Mouse (Mus musculus) intestine, embryonic 16.5 days (tissue): ENCODE results near the gene Fam205c. TPM values are rescaled to one million over a fixed set of nuclear protein-coding genes. Genes with fewer than 3 reads are reported as not detected.
A peak's percentile ranks its signal among the peaks of the same experiment; 100 is the strongest.
"Not testable (repeated sequence)": the region's sequence is repeated elsewhere in the genome, so short reads cannot be mapped to it uniquely, and the experiment has no call there.

Source experiments
- ATAC-seq: fragments of 200-750 bp; cut with Nextera tagmentation; 2 replicates; pipeline ENCODE4 v1.8.0; 2017; ENCODE audit warnings: moderate TSS enrichment, moderate library complexity
- H3K27ac ChIP-seq: fragments of 300-500 bp; sonication (generic); 2 replicates; pipeline ENCODE4 v1.5.1; 2014; ENCODE audit warnings: mild to moderate bottlenecking, low read length
- H3K27me3 ChIP-seq: fragments of 300-500 bp; sonication (generic); replicated peaks from 2 replicates; pipeline ENCODE4 v1.6.1; 2014; ENCODE audit warnings: low read length, control low read depth, mixed read lengths; ENCODE audit not compliant: control insufficient read depth, insufficient read depth
- H3K36me3 ChIP-seq: fragments of 300-500 bp; sonication (generic); 2 replicates; pipeline ENCODE4 v1.6.1; 2014; ENCODE audit warnings: low read length, control low read depth; ENCODE audit not compliant: control insufficient read depth, insufficient read depth
- H3K4me1 ChIP-seq: fragments of 300-500 bp; sonication (generic); 2 replicates; pipeline ENCODE4 v1.6.1; 2014; ENCODE audit warnings: low read length, control low read depth, mixed read lengths; ENCODE audit not compliant: control insufficient read depth, insufficient read depth
- H3K4me2 ChIP-seq: fragments of 300-500 bp; sonication (generic); 2 replicates; pipeline ENCODE4 v1.6.1; 2014; ENCODE audit warnings: low read depth, low read length, control low read depth
- H3K4me3 ChIP-seq: fragments of 300-500 bp; sonication (generic); 2 replicates; pipeline ENCODE4 v1.5.1; 2014; ENCODE audit warnings: mild to moderate bottlenecking, low read length
- H3K9ac ChIP-seq: fragments of 300-500 bp; sonication (generic); 2 replicates; pipeline ENCODE4 v1.6.1; 2014; ENCODE audit warnings: low read depth, low read length
- H3K9me3 ChIP-seq: fragments of 300-500 bp; sonication (generic); 2 replicates; pipeline ENCODE4 v1.6.1; 2016; ENCODE audit warnings: low read length, control low read depth; ENCODE audit not compliant: control insufficient read depth
- WGBS: fragments of 180-500 bp; shearing (Covaris S2); extraction: QIAGEN DNeasy Blood & Tissue Kit; methylation state at CpG from one replicate; pipeline ENCODE4 v1.1.7; 2014; 5-methylcytosine and 5-hydroxymethylcytosine counted together
- polyA plus RNA-seq: library from polyadenylated mRNA; unstranded; fragments of >200 nt; fragmentation: Nextera tagmentation; extraction: Ambion mirVana; gene quantifications from 2 replicates; pipeline ENCODE4 v1.2.1, GENCODE M21; 2015

Fam205c gene
- polyA plus RNA-seq, 1 experiment from 2014 or later, result 0.37 TPM

- Histone ChIP-seq H3K27me3 (no peaks in the 10 kb centered on the region), H3K9me3 (no peaks in the 10 kb centered on the region), H3K9ac (no peak overlapping the region), H3K4me2 (no peak overlapping the region), H3K27ac (no peak overlapping the region), H3K4me1 (no peaks in the 10 kb centered on the region), H3K4me3 (no peak overlapping the region), H3K36me3 (no peaks in the 10 kb centered on the region)
- ATAC-seq, result no peak
- 84% methylated on average over 5 of the region's 5 CpGs for WGBS
Observed at GRCm38 (mm10) chr4:42868193-42868592, 5.8 kb downstream of the Fam205c start.

GRCm38 (mm10) chr4:42867390-42867789 lies 6.6 kb downstream of the Fam205c start:
- Histone ChIP-seq H3K36me3 (no peaks in the 10 kb centered on the region), H3K27me3 (no peaks in the 10 kb centered on the region), H3K27ac (0 out of 2 replicates have a peak overlapping the region, but pooled peaks have one; percentile 12), H3K4me1 (no peaks in the 10 kb centered on the region), H3K4me3 (no peak overlapping the region), H3K9me3 (no peaks in the 10 kb centered on the region), H3K9ac (no peak overlapping the region), H3K4me2 (0 out of 2 replicates have a peak overlapping the region, but pooled peaks have one; percentile 26)
- whole genome bisulfite sequencing, result 39% methylated on average over 3 of the region's 3 CpGs
- peak; percentile 95 for ATAC-seq

GRCm38 (mm10) chr4:42863487-42863886 lies 10.5 kb downstream of the Fam205c start:
- H3K9me3 ChIP-seq, H3K27ac ChIP-seq, H3K4me2 ChIP-seq, H3K36me3 ChIP-seq, H3K27me3 ChIP-seq, H3K9ac ChIP-seq, H3K4me1 ChIP-seq, H3K4me3 ChIP-seq, ATAC-seq: not testable (repeated sequence)
- 84% methylated on average over 5 of the region's 5 CpGs for WGBS

- H3K9ac ChIP-seq, H3K4me1 ChIP-seq, H3K4me3 ChIP-seq, H3K36me3 ChIP-seq, H3K4me2 ChIP-seq, H3K27me3 ChIP-seq, ATAC-seq, H3K9me3 ChIP-seq, H3K27ac ChIP-seq: not testable (repeated sequence)
- WGBS, result 80% methylated on average over 9 of the region's 9 CpGs
Observed at GRCm38 (mm10) chr4:42860483-42860882, 13.6 kb downstream of the Fam205c start.

- H3K36me3 ChIP-seq, H3K4me2 ChIP-seq, ATAC-seq, H3K9me3 ChIP-seq, H3K9ac ChIP-seq, H3K27me3 ChIP-seq, H3K4me3 ChIP-seq, H3K4me1 ChIP-seq, H3K27ac ChIP-seq: not testable (repeated sequence)
- WGBS, result 70% methylated on average over 1 of the region's 1 CpGs
Observed at GRCm38 (mm10) chr4:42856671-42857070, 17.4 kb downstream of the Fam205c start, which contains the start of gene Gm12394. TSS of gene Gm12394 (minus strand) at chr4:42856771.

GRCm38 (mm10) chr4:42853788-42854187 lies 20.2 kb downstream of the Fam205c start, which contains the start of gene Fam205a1:
TSS of gene Fam205a1 (minus strand) at chr4:42853888.
- not testable (repeated sequence) for H3K4me3 ChIP-seq, H3K4me1 ChIP-seq, H3K27me3 ChIP-seq, H3K9ac ChIP-seq, H3K4me2 ChIP-seq, H3K9me3 ChIP-seq, ATAC-seq, H3K27ac ChIP-seq, H3K36me3 ChIP-seq
- no CpG with 5 or more reads among the region's 1 CpGs for WGBS

Other genes with a start within 250 kb of the Fam205c start
- gene Gm2564, start 244.5 kb downstream of the Fam205c start, polyA plus RNA-seq, result 1.3 TPM in 1 of 2 replicates, not detected in the other
- not detected in 2 replicates for gene Ccl27b, start 219.0 kb downstream of the Fam205c start, polyA plus RNA-seq
- not detected in 2 replicates for gene Il11ra2, start 212.3 kb downstream of the Fam205c start, polyA plus RNA-seq
- not detected in 2 replicates for gene 4930578G10Rik, start 138.7 kb downstream of the Fam205c start, polyA plus RNA-seq
- gene Ccl19, start 117.7 kb downstream of the Fam205c start, polyA plus RNA-seq, result 0.50 and 0.53 TPM in 2 replicates
- 63.2 and 68.2 TPM in 2 replicates for gene Ccl21a, start 100.2 kb downstream of the Fam205c start, polyA plus RNA-seq
- gene Fam205a1, start 20.3 kb downstream of the Fam205c start, polyA plus RNA-seq, result not detected in 2 replicates
- 0.06 and 0.13 TPM in 2 replicates for gene Gm12394, start 17.5 kb downstream of the Fam205c start, polyA plus RNA-seq
- 0.73 and 0.83 TPM in 2 replicates for gene Phf24, start 42.4 kb upstream of the Fam205c start, polyA plus RNA-seq
- gene Dnajb5, start 75.6 kb upstream of the Fam205c start, polyA plus RNA-seq, result 7.2 and 8.4 TPM in 2 replicates
- 0.22 TPM in 1 of 2 replicates, not detected in the other for gene 1700022I11Rik, start 95.4 kb upstream of the Fam205c start, polyA plus RNA-seq
- 448 and 464 TPM in 2 replicates for gene Vcp, start 126.3 kb upstream of the Fam205c start, polyA plus RNA-seq
- 16.1 and 16.2 TPM in 2 replicates for gene Fancg, start 136.3 kb upstream of the Fam205c start, polyA plus RNA-seq
- gene Pigo, start 151.6 kb upstream of the Fam205c start, polyA plus RNA-seq, result 29.6 and 30.3 TPM in 2 replicates
- gene Stoml2, start 157.5 kb upstream of the Fam205c start, polyA plus RNA-seq, result 306 and 324 TPM in 2 replicates
- gene Fam214b, start 172.0 kb upstream of the Fam205c start, polyA plus RNA-seq, result 6.7 and 8.6 TPM in 2 replicates
- 3.9 TPM in 2 replicates for gene Unc13b, start 184.7 kb upstream of the Fam205c start, polyA plus RNA-seq